Mouse (Mus musculus) liver, postnatal 0 days (tissue): ENCODE measurements at regions not wholly inside any gene's neighbourhood (a gene's known extent, or its start where the extent isn't known, plus 50 kb on each side); places are given as distances from the start of the nearest gene placed in this dataset.

Experiments
- ATAC-seq: fragments of 200-750 bp; cut with Nextera tagmentation; 2 replicates; pipeline ENCODE4 v1.8.0; 2017; ENCODE audit warnings: mild to moderate bottlenecking, moderate library complexity
- DNase-seq: peaks from one replicate; pipeline ENCODE4 v3.0.0-alpha.2; 2016
- H3K27ac ChIP-seq: fragments of 300-500 bp; sonication (generic); 2 replicates; pipeline ENCODE4 v1.5.1; 2014; ENCODE audit warnings: antibody characterized with exemption, moderate library complexity, mild to moderate bottlenecking, low read depth
- H3K27me3 ChIP-seq: fragments of 300-500 bp; sonication (generic); 2 replicates; pipeline ENCODE4 v1.6.1; 2014; ENCODE audit warnings: low read length, control low read depth, mixed read lengths; ENCODE audit not compliant: insufficient read depth
- H3K36me3 ChIP-seq: fragments of 300-500 bp; sonication (generic); replicated peaks from 2 replicates; pipeline ENCODE4 v1.6.1; 2014; ENCODE audit warnings: mild to moderate bottlenecking, control low read depth, low read length, moderate library complexity, mixed read lengths; ENCODE audit not compliant: insufficient read depth
- H3K4me1 ChIP-seq: fragments of 300-500 bp; sonication (generic); 2 replicates; pipeline ENCODE4 v1.6.1; 2014; ENCODE audit warnings: antibody characterized with exemption, mild to moderate bottlenecking, control low read depth; ENCODE audit not compliant: insufficient read depth
- H3K4me2 ChIP-seq: fragments of 300-500 bp; sonication (generic); 2 replicates; pipeline ENCODE4 v1.6.1; 2014; ENCODE audit warnings: low read depth, mild to moderate bottlenecking, low read length, moderate library complexity, mixed read lengths
- H3K4me3 ChIP-seq: fragments of 300-500 bp; sonication (generic); 2 replicates; pipeline ENCODE4 v1.5.1; 2014; ENCODE audit warnings: low read depth, low read length
- H3K9ac ChIP-seq: fragments of 300-500 bp; sonication (generic); replicated peaks from 2 replicates; pipeline ENCODE4 v1.6.1; 2014; ENCODE audit warnings: mild to moderate bottlenecking, moderate library complexity
- H3K9me3 ChIP-seq: fragments of 300-500 bp; sonication (generic); 2 replicates; pipeline ENCODE4 v1.6.1; 2016; ENCODE audit warnings: mild to moderate bottlenecking, control low read depth, low read length, mixed read lengths
- CTCF ChIP-seq: sonication (generic); IDR thresholded peaks from 2 replicates; pipeline ENCODE4 v1.5.1; 2016; ENCODE audit warnings: antibody characterized with exemption, low read depth
- EP300 ChIP-seq: IDR thresholded peaks from 2 replicates; pipeline ENCODE4 v1.6.1; 2016; ENCODE audit warnings: antibody characterized with exemption, low read depth, mild to moderate bottlenecking
- WGBS: fragments of 180-500 bp; shearing (Covaris S2); extraction: QIAGEN DNeasy Blood & Tissue Kit; methylation state at CpG from one replicate; pipeline ENCODE4 v1.1.7; 2014; ENCODE audit not compliant: insufficient replicate concordance; 5-methylcytosine and 5-hydroxymethylcytosine counted together

GRCm38 (mm10) chr5:73787275-73787674 lies 136.1 kb downstream of the Spata18 start:
- 69% methylated on average over 5 of the region's 5 CpGs for WGBS
- DNase-seq: no peak
- no peak overlapping the region for H3K27ac ChIP-seq
- H3K36me3 ChIP-seq: no peaks in the 10 kb centered on the region
- no peak overlapping the region for H3K4me2 ChIP-seq
- no peak overlapping the region for H3K9ac ChIP-seq
- H3K27me3 ChIP-seq: no peaks in the 10 kb centered on the region
- H3K4me3 ChIP-seq: no peak overlapping the region
- no peak for ATAC-seq
- H3K9me3 ChIP-seq: no peaks in the 10 kb centered on the region
- TF ChIP-seq EP300: no peak
- no peak for TF ChIP-seq CTCF
- H3K4me1 ChIP-seq: no peaks in the 10 kb centered on the region

DNA sequence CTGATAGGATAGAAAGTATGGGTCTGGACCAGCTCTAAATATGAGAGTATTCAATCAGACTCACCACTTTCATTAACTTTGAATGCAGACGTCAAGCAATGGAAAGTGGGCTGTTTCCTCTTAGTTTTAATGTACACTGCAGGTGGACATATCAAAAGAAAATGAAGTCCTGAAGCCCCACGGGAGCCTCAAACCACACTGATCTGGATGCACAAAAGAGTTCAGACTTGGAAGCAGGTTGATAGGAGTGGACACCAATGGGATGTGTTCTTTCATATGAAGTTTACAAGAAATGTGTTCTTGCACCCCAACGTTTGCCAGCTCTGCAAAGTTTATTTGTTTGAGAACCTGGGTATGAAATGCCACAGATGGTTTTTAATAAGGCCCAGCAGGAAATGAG lies 141.0 kb downstream of the Spata18 start:
- Histone ChIP-seq H3K9ac (no peak overlapping the region), H3K4me2 (no peak overlapping the region), H3K9me3 (no peaks in the 10 kb centered on the region), H3K36me3 (no peaks in the 10 kb centered on the region), H3K27ac (no peak overlapping the region), H3K4me1 (no peaks in the 10 kb centered on the region), H3K27me3 (no peaks in the 10 kb centered on the region), H3K4me3 (no peak overlapping the region)
- ATAC-seq: no peak
- TF ChIP-seq CTCF: no peak
- DNase-seq: no peak
- WGBS: 66% methylated on average over 3 of the region's 3 CpGs

DNA sequence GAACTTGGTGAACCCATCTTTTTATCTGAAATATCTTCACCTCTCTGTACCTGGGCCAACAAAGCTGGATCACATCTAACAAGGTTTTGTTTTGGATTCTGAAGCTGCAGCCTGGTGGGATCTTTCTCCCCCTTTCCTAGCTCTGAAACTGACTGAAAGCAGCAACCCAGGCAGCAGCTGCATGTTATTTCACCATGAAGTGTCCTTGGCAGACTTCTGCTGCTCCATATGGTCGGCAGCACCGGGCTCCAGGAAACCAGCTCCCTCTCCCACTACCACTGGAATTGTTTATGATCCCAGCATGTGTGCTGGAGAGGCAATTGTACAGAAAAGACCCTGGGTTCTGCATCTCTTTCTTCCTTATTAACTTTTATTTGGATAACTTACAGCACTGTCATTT lies 145.0 kb downstream of the Spata18 start:
- no peaks in the 10 kb centered on the region for H3K9me3 ChIP-seq
- DNase-seq (no peak), ATAC-seq (no peak)
- H3K4me1 ChIP-seq: no peaks in the 10 kb centered on the region
- no peaks in the 10 kb centered on the region for H3K36me3 ChIP-seq
- no peak overlapping the region for H3K27ac ChIP-seq
- no peaks in the 10 kb centered on the region for H3K27me3 ChIP-seq
- WGBS: 61% methylated on average over 2 of the region's 2 CpGs
- H3K4me3 ChIP-seq: no peak overlapping the region
- H3K9ac ChIP-seq: no peak overlapping the region
- no peak for TF ChIP-seq CTCF
- no peak for TF ChIP-seq EP300
- no peak overlapping the region for H3K4me2 ChIP-seq

- H3K4me2 ChIP-seq: no peak overlapping the region
- WGBS: 66% methylated on average over 3 of the region's 3 CpGs
- TF ChIP-seq EP300: no peak
- TF ChIP-seq CTCF: no peak
Observed at GRCm38 (mm10) chr5:73797980-73798379, 146.8 kb downstream of the Spata18 start.

DNA sequence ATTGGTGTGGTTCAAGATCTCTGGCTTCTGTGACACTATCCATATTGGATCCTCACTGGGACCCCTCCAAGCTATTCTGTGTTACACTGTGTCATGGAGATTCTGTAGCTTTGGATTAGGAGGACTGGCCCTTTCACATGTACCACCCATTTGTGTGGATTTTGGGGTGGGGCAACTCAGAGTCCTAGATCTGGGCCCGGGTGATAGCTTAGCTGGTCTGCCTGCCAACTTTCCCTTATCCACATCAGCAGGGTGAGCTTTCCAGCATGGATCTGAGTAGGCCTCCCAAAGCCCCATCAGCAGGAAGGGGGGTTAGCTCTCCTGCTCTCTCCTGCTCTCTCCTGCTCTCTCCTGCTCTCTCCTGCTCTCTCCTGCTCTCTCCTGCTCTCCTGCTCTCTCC lies 152.3 kb downstream of the Spata18 start:
- H3K9ac ChIP-seq: no peak overlapping the region
- H3K4me2 ChIP-seq: no peak overlapping the region
- no peaks in the 10 kb centered on the region for H3K9me3 ChIP-seq
- no peaks in the 10 kb centered on the region for H3K27me3 ChIP-seq
- H3K27ac ChIP-seq: no peak overlapping the region
- TF ChIP-seq EP300 (no peak), CTCF (no peak)
- ATAC-seq: no peak
- H3K36me3 ChIP-seq: no peaks in the 10 kb centered on the region
- 65% methylated on average over 1 of the region's 1 CpGs for WGBS
- H3K4me1 ChIP-seq: no peaks in the 10 kb centered on the region
- no peak overlapping the region for H3K4me3 ChIP-seq
- no peak for DNase-seq

More at GRCm38 (mm10) chr5:73797980-73798379, 146.8 kb downstream of the Spata18 start:
- Histone ChIP-seq H3K27ac (no peak overlapping the region), H3K9me3 (no peaks in the 10 kb centered on the region), H3K4me1 (no peaks in the 10 kb centered on the region), H3K4me3 (no peak overlapping the region), H3K27me3 (no peaks in the 10 kb centered on the region), H3K36me3 (no peaks in the 10 kb centered on the region), H3K9ac (no peak overlapping the region)
- DNase-seq (no peak), ATAC-seq (no peak)

DNA sequence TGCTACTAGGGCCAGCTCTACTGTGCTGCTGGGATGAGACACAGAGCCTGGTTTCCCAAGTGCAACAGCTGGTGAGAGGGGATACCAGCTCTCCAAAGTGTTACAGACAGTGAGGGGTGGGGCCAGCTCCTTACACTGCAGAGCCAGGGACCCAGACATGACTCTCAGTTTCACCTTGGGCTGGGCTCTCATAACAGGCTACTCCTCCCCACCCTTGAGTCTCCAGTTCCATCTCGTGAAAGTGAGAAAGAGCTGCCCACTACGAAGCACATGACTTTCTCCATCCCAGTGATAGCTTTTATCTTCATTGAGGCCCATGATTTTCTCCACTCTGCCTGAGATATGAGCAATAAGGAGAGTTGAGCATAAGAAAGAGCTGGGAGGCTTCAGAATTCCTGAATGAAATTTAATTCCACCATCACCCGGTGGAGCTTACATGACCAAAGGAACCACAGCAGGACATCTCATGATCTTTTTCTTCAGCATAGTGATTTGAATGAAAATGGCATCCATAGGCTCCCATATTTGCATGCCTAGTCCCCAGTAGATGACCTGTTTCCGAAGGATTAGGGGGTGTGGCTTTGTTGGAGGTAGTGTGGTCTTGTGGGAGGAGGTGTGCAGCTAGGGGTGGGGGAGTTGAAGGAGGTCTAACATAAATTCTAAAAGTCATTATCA lies 153.5 kb downstream of the Spata18 start:
- Histone ChIP-seq H3K9me3 (no peaks in the 10 kb centered on the region), H3K27ac (no peak overlapping the region), H3K9ac (no peak overlapping the region), H3K36me3 (no peaks in the 10 kb centered on the region), H3K27me3 (no peaks in the 10 kb centered on the region), H3K4me2 (no peak overlapping the region), H3K4me3 (no peak overlapping the region), H3K4me1 (no peaks in the 10 kb centered on the region)
- no peak for DNase-seq
- WGBS: 77% methylated on average over 4 of the region's 4 CpGs
- no peak for TF ChIP-seq CTCF
- no peak for TF ChIP-seq EP300
- ATAC-seq: no peak

DNA sequence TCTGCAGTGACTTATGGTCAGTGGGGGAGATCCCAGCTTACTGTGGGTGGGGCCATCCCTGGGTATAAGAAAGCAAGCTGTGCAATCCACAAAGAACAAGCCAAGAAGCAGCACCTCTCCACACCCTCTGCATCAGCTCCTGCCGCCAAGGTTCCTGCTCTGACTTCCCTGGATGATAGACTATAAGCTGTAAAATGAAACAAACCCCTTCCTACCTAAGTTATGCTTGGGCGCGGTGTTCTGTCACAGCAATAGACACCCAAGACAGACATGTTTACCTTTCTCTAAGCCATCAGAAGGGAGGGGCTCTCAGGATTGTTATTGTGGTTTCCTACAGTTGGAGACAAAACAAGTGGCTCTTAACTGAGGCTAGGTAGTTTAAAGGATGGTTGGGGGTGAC lies 159.5 kb downstream of the Spata18 start:
- 82% methylated on average over 3 of the region's 3 CpGs for WGBS
- H3K9ac ChIP-seq: no peak overlapping the region
- no peaks in the 10 kb centered on the region for H3K9me3 ChIP-seq
- ATAC-seq: no peak
- H3K4me1 ChIP-seq: no peaks in the 10 kb centered on the region
- H3K27me3 ChIP-seq: no peaks in the 10 kb centered on the region
- H3K4me2 ChIP-seq: no peak overlapping the region
- no peak overlapping the region for H3K4me3 ChIP-seq
- DNase-seq: no peak
- no peaks in the 10 kb centered on the region for H3K36me3 ChIP-seq
- no peak for TF ChIP-seq CTCF
- TF ChIP-seq EP300: no peak
- no peak overlapping the region for H3K27ac ChIP-seq
